Mouse (Mus musculus) stomach, postnatal 0 days (tissue): ENCODE data around the gene Dab1.

Source experiments
- CTCF ChIP-seq: IDR thresholded peaks from 2 replicates; pipeline ENCODE4 v1.5.1; 2016; ENCODE audit warnings: antibody characterized with exemption, low read depth, mild to moderate bottlenecking, moderate library complexity
- EP300 ChIP-seq: optimal IDR thresholded peaks from 2 replicates; pipeline ENCODE3; 2016; ENCODE audit warnings: antibody characterized with exemption

DNA sequence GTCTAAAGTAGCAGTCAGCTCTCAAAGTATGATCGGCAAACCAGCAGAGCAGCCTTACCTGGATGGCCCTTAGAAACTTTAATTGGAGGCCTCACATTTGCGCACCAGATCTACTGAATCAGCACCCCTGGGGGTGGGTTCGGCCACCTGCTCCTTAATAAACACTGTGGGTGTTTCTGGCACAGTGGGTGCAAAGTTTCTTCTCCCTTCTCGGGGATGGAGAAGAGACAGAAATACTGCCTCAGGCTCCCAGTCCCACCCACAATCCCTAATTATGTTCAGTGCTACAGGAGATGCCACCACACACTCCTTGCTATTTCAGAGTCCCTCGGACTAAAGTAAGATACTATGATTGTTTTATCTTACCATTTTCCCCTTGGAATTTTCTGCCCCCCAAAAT, 944.4 kb downstream of the Dab1 start:
- TF ChIP-seq CTCF (no peak), EP300 (no peak)
